Mouse (Mus musculus) spleen, adult 2 months (tissue): ENCODE data around the gene Rnf214. TPM values are rescaled to one million over a fixed set of nuclear protein-coding genes. Genes with fewer than 3 reads are reported as not detected.

ENCODE experiments used
- DNase-seq, 2 experiments: peaks; one replicate each; pipeline versions ENCODE4 v3.0.0 to v3.0.0-alpha.2; 2012 to 2021; ENCODE audit warnings: low spot score in 2 of 2, low read depth in 1 of 2
- H3K27ac ChIP-seq: fragments of 200-500 bp; 2 replicates; pipeline ENCODE4 v1.5.1; 2012; ENCODE audit warnings: low read length, inconsistent platforms; ENCODE audit not compliant: insufficient read depth
- H3K27me3 ChIP-seq: fragments of 200-500 bp; 2 replicates; pipeline ENCODE4 v1.6.1; 2012; ENCODE audit warnings: mild to moderate bottlenecking, moderate library complexity, low read length, inconsistent platforms; ENCODE audit not compliant: control insufficient read depth, insufficient read depth
- H3K36me3 ChIP-seq: fragments of 200-500 bp; 2 replicates; pipeline ENCODE4 v1.6.1; 2012; ENCODE audit warnings: mild to moderate bottlenecking, low read length, inconsistent platforms; ENCODE audit not compliant: control insufficient read depth, insufficient read depth
- H3K4me1 ChIP-seq: fragments of 200-500 bp; 2 replicates; pipeline ENCODE4 v1.6.1; 2011; ENCODE audit warnings: inconsistent platforms; ENCODE audit not compliant: control insufficient read depth, insufficient read depth, insufficient read length
- H3K4me3 ChIP-seq: fragments of 200-500 bp; 2 replicates; pipeline ENCODE4 v1.5.1; 2011; ENCODE audit warnings: mild to moderate bottlenecking, inconsistent platforms; ENCODE audit not compliant: insufficient read depth, insufficient read length; ENCODE audit errors: extremely low read depth
- CTCF ChIP-seq: fragments of 200-500 bp; IDR thresholded peaks from 2 replicates; pipeline ENCODE4 v1.5.1; 2011; ENCODE audit warnings: mild to moderate bottlenecking, inconsistent platforms; ENCODE audit not compliant: insufficient read depth, insufficient read length, insufficient replicate concordance; ENCODE audit errors: extremely low read depth
- POLR2A ChIP-seq: fragments of 200-500 bp; IDR thresholded peaks from 2 replicates; pipeline ENCODE4 v1.6.1; 2011; ENCODE audit warnings: low read depth, low read length, inconsistent platforms
- WGBS: fragments of 180-500 bp; shearing (Covaris S2); methylation state at CpG from one replicate; pipeline ENCODE4 v1.1.7; 2018; 5-methylcytosine and 5-hydroxymethylcytosine counted together
- polyA plus RNA-seq: library from polyadenylated mRNA; depleted of rRNA; stranded (reverse); fragments of >200 nt; gene quantifications from 2 replicates; pipeline ENCODE4 v1.2.3, GENCODE M21; 2012; rRNA removed

Gene Rnf214
- polyA plus RNA-seq = 7.7 and 9.6 TPM in 2 replicates

- TF ChIP-seq POLR2A (peak; percentile 55), CTCF (peak; percentile 87)
- Histone ChIP-seq H3K4me3 (peak within 1 kb of the TSS; percentile 93), H3K27ac (peak within 1 kb of the TSS; percentile 98), H3K4me1 (peaks cover 5% of the 10 kb centered on the region), H3K27me3 (no peaks in the 10 kb centered on the region), H3K36me3 (peaks cover 18% of the 10 kb centered on the region)
- under 1% methylated on average over 79 of the region's 80 CpGs for whole genome bisulfite sequencing
- DNase-seq = peak; percentile 67 to 91
These were observed at the start of gene Rnf214, which contains the start of gene Pcsk7 for GRCm38 (mm10) chr9:45906355-45907077. Rnf214 (minus strand) TSS chr9:45906911. Pcsk7 (plus strand) TSS chr9:45906497.

DNA sequence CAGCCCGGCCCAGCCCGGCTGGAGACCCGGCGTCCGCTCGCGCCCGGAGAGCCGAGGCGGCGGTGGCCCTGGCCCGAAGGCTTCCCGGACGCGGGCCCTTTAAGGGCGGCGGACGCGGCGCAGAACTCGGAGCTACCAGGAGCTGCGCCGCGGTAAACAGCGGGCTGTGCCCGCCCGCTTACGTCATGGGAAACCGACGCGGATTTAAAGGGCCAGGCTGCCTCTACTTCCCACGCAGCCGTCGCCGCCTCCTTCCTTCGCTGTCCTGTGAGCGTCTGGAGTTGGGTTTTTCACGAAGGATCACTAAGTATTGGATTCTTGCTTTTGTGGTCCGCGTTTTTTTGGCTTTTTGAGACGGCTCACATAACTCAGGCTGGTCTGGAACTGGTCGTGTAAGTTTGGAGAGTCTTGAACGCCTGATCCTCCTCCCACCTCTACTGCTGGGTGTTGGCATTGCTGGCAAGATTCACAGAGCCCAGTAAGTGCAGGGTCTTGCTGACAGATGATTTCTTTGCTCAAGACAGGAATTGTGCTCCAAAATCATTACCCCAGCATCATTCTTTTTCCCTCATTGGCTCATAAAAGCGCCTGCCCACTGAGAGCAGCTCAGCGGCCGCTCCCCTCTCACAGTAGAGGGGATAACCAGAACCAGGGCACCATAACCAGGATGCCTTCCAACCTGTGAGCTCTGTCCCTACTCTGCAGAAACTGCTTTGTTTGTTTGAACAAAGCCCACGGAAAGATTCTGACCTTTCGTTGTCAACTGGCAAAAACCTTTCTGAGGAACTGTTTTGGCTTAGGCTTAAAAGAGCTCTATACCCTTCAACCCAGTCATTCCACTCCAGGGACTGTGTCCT lies 48.6 kb upstream of the Rnf214 start, which contains the start of gene Sidt2:
Gene Sidt2 (minus strand): TSS at position 152 of the 857 bp plus-strand sequence.
- Histone ChIP-seq H3K27ac (peak within 1 kb of the TSS; percentile 92), H3K27me3 (no peaks in the 10 kb centered on the region), H3K4me3 (peak within 1 kb of the TSS; percentile 85), H3K4me1 (peaks cover 7% of the 10 kb centered on the region; the same call in 1 of the 2 replicates), H3K36me3 (peaks cover 5% of the 10 kb centered on the region; the same call in 1 of the 2 replicates)
- 3% methylated on average over 48 of the region's 48 CpGs for WGBS
- TF ChIP-seq CTCF = no peak
- peak; percentile 34; the same call in 1 of the 2 replicates for TF ChIP-seq POLR2A
- DNase-seq = peak; percentile 76 to 89

- H3K4me3 ChIP-seq = peak overlapping the region; percentile 85
- H3K4me1 ChIP-seq = peaks cover 7% of the 10 kb centered on the region; the same call in 1 of the 2 replicates
- DNase-seq = peak; percentile 32 to 44
- H3K27me3 ChIP-seq = no peaks in the 10 kb centered on the region
- TF ChIP-seq POLR2A (no peak), CTCF (no peak)
- WGBS = 1% methylated on average over 61 of the region's 63 CpGs
- peak overlapping the region; percentile 92 for H3K27ac ChIP-seq
- peaks cover 13% of the 10 kb centered on the region for H3K36me3 ChIP-seq
These were observed 47.8 kb upstream of the Rnf214 start for GRCm38 (mm10) chr9:45954294-45955106.

- peaks cover 7% of the 10 kb centered on the region; the same call in 1 of the 2 replicates for H3K4me1 ChIP-seq
- H3K36me3 ChIP-seq = peaks cover 17% of the 10 kb centered on the region
- no peak for DNase-seq
- peak overlapping the region; percentile 92 for H3K27ac ChIP-seq
- H3K4me3 ChIP-seq = peak overlapping the region; percentile 85
- 38% methylated on average over 13 of the region's 13 CpGs for WGBS
- TF ChIP-seq POLR2A (no peak), CTCF (no peak)
- H3K27me3 ChIP-seq = no peaks in the 10 kb centered on the region
These were observed 47.0 kb upstream of the Rnf214 start for GRCm38 (mm10) chr9:45953511-45954293.

DNA sequence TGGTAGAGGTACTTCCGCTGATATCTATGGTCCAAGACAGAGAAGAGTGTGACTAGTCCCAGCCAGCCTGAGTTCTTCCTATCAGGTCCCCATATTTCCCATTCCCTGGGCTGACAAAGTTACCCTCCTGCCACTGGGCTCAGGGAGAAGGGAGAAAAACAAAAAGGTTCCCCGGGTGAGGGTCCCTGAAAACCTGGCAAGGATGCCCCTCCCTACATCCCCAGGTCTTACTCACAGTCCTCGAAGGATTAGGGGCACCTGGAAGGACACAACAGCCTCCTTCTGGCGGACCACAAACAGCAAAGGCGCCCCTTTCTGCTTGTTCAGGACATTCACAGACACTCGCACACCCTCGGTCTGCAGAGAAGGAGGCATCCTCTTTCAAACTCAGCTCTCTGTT lies 46.2 kb upstream of the Rnf214 start:
- WGBS = 81% methylated on average over 7 of the region's 7 CpGs
- no peak for DNase-seq
- peaks cover 7% of the 10 kb centered on the region; the same call in 1 of the 2 replicates for H3K4me1 ChIP-seq
- H3K4me3 ChIP-seq = peak overlapping the region; percentile 4; the same call in 1 of the 2 replicates
- no peak for TF ChIP-seq CTCF
- TF ChIP-seq POLR2A = no peak
- no peak overlapping the region for H3K27ac ChIP-seq
- H3K27me3 ChIP-seq = no peaks in the 10 kb centered on the region
- peaks cover 20% of the 10 kb centered on the region for H3K36me3 ChIP-seq
